Mouse (Mus musculus) midbrain, embryonic 10.5 days (tissue): ENCODE measurements at regions not wholly inside any gene's neighbourhood (a gene's known extent, or its start where the extent isn't known, plus 50 kb on each side); places are given as distances from the start of the nearest gene placed in this dataset.

Experiments
- DNase-seq: peaks from one replicate; pipeline ENCODE4 v3.0.0-alpha.2; 2017; ENCODE audit warnings: low spot score
- H3K27ac ChIP-seq: fragments of 300-500 bp; sonication (generic); replicated peaks from 2 replicates; pipeline ENCODE4 v1.5.1; 2016; ENCODE audit warnings: mild to moderate bottlenecking
- H3K27me3 ChIP-seq: fragments of 300-500 bp; sonication (generic); 2 replicates; pipeline ENCODE4 v1.6.1; 2016; ENCODE audit warnings: low read depth, mild to moderate bottlenecking; ENCODE audit not compliant: poor library complexity, severe bottlenecking
- H3K36me3 ChIP-seq: fragments of 300-500 bp; sonication (generic); 2 replicates; pipeline ENCODE4 v1.6.1; 2016; ENCODE audit warnings: mild to moderate bottlenecking, moderate library complexity
- H3K4me1 ChIP-seq: fragments of 300-500 bp; sonication (generic); 2 replicates; pipeline ENCODE4 v1.6.1; 2016
- H3K4me3 ChIP-seq: fragments of 300-500 bp; sonication (generic); 2 replicates; pipeline ENCODE4 v1.5.1; 2016; ENCODE audit warnings: mild to moderate bottlenecking, moderate library complexity
- H3K9me3 ChIP-seq: fragments of 300-500 bp; sonication (generic); replicated peaks from 2 replicates; pipeline ENCODE4 v1.6.1; 2016; ENCODE audit warnings: mild to moderate bottlenecking
- WGBS: fragments of 180-500 bp; shearing (Covaris S2); methylation state at CpG from one replicate; pipeline ENCODE4 v1.1.7; 2016; 5-methylcytosine and 5-hydroxymethylcytosine counted together

DNA sequence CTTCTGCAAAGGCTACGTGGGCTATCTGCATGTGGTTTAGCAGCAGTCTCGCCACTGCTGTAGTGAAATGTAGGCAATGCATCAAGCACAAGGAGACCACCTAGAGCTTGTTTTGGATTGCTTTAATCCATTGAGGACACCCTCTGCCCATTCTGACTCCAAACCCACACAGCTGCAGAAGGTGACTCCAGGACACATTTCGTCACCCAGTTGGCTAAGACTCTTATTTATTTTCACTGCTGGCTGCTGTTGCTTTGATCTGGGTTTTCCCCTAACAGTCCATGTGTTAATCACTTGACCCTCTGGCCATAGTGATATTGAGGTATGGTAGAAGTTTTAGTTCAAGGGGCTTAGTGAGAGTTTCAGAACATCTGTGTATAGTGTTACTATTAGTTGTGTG is 179.2 kb upstream of the Gm5148 start:
- DNase-seq, result no peak
- Histone ChIP-seq H3K27ac (no peak overlapping the region), H3K9me3 (no peaks in the 10 kb centered on the region), H3K36me3 (no peaks in the 10 kb centered on the region), H3K4me3 (no peak overlapping the region), H3K27me3 (peaks cover 4% of the 10 kb centered on the region; the same call in 1 of the 2 replicates), H3K4me1 (peaks cover 18% of the 10 kb centered on the region)
- WGBS, result 64% methylated on average over 3 of the region's 3 CpGs

DNA sequence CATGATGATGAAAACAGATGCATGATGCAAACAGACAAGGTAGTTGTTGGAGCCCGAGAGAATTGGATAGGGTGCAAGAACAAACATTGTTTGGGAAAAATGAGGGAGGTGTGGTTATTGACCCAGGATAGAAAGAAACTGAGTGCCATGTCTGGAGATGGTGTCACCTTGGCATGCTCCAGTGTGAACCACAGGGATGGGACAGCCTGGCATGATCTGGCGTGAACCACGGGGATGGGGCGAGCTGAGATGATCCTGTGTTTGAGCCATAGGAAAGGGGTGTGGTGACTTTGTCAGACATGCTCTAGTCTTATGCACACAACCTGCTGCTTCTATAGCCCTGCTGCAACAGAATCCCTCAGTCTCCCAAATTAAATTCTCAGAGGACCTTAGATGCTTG is 178.7 kb upstream of the Gm5148 start:
- DNase-seq, result no peak
- Histone ChIP-seq H3K4me1 (peaks cover 19% of the 10 kb centered on the region), H3K27ac (no peak overlapping the region), H3K9me3 (no peaks in the 10 kb centered on the region), H3K36me3 (no peaks in the 10 kb centered on the region), H3K27me3 (peaks cover 8% of the 10 kb centered on the region; the same call in 1 of the 2 replicates), H3K4me3 (no peak overlapping the region)
- 95% methylated on average over 4 of the region's 4 CpGs for WGBS

DNA sequence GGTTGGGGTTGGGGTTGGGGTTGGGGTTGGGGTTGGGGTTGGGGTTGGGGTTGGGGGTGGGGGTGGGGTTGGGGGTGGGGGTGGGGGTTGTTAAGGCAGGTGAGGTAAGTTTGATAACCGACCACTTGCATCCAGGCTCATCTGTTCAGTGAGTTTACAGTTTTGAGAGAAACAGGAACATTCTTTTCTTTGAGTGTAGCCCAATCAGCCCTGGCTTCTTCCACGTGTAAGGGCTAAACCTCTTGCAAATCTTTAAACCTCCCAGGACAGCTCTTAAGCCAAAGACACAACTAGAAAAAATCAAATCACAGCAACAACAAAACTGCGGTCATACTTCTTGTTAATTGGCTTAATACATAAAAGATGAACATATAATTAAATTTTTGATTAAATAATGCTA is 173.1 kb upstream of the Gm5148 start:
- no peak for DNase-seq
- peak overlapping the region; percentile 48 for H3K4me3 ChIP-seq
- H3K27ac ChIP-seq, result peak overlapping the region; percentile 75
- peaks cover 12% of the 10 kb centered on the region; the same call in 1 of the 2 replicates for H3K27me3 ChIP-seq
- no peaks in the 10 kb centered on the region for H3K36me3 ChIP-seq
- H3K4me1 ChIP-seq, result peaks cover 24% of the 10 kb centered on the region
- H3K9me3 ChIP-seq, result 0 out of 2 replicates have a peak, but pooled peaks cover 5% of the 10 kb centered on the region
- 27% methylated on average over 3 of the region's 3 CpGs for WGBS

DNA sequence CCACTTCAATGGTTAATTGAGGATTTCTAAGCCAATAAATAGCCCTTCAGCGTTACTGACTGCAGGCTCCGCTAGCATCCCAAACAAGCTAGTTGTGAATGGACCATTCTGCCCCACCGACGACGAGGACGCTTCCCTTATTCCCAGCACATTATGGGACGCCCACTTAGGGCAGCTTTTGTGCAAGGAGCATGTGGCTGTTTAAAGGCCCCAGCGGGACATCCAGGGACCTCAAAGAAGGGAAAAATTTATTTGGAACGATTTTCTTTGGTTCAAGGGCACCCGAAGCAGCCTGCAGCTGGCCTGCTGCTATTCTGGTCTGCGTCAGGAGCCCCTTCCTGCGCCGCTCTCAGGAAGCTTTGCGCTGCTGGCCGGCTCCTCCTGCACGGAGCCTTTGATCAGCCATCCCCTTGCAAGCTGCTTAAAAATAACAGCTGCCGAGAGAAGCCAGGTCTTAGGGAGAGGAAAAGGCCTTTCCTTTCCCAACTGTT is 172.6 kb upstream of the Gm5148 start:
- Histone ChIP-seq H3K9me3 (0 out of 2 replicates have a peak, but pooled peaks cover 5% of the 10 kb centered on the region), H3K27ac (peak overlapping the region; percentile 75), H3K36me3 (no peaks in the 10 kb centered on the region), H3K27me3 (peaks cover 12% of the 10 kb centered on the region; the same call in 1 of the 2 replicates), H3K4me1 (peaks cover 24% of the 10 kb centered on the region), H3K4me3 (peak overlapping the region; percentile 48)
- WGBS, result under 1% methylated on average over 17 of the region's 17 CpGs
- DNase-seq, result peak; percentile 79

DNA sequence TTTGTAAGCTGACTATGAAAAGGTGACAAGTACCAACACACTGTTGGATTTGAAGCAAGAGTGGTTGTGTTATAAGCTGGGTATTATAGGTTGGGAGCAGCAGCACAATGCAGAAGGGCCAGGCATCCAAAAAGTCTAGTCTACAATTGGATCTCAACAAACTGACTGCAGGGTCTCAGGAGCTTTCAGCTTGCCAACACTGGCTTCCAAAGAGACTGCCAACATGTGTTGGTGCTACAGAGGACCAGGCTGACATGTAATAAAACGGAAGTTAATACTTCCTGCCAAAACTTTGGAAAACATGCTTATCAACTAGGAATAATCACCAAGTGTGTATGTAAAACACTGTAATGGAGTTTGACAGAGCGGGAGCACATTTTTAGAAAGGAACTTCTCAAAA is 170.3 kb upstream of the Gm5148 start:
- H3K36me3 ChIP-seq, result no peaks in the 10 kb centered on the region
- DNase-seq, result no peak
- H3K27ac ChIP-seq, result no peak overlapping the region
- 91% methylated on average over 2 of the region's 2 CpGs for WGBS
- H3K4me1 ChIP-seq, result peaks cover 24% of the 10 kb centered on the region
- peaks cover 12% of the 10 kb centered on the region; the same call in 1 of the 2 replicates for H3K27me3 ChIP-seq
- 0 out of 2 replicates have a peak, but pooled peaks cover 5% of the 10 kb centered on the region for H3K9me3 ChIP-seq
- no peak overlapping the region for H3K4me3 ChIP-seq

DNA sequence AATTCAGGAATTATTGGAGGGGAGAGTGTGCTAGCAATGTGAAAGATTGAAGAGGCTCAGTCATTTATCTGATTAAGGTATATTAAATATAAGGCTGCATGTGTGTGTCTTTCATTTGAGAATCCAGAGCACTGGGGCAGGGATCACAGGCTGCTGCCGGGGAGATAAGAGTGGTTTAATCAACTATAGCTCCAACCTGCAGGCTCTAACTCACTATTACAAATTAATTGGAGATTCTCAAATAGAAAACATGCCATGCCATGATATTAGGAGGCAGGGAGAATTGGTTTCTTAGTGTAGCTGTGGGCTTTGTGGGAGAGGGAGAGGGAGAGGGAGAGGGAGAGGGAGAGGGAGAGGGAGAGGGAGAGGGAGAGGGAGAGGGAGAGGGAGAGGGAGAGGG is 165.9 kb upstream of the Gm5148 start:
- DNase-seq, result no peak
- peaks cover 9% of the 10 kb centered on the region for H3K4me1 ChIP-seq
- peaks cover 4% of the 10 kb centered on the region; the same call in 1 of the 2 replicates for H3K27me3 ChIP-seq
- no peak overlapping the region for H3K27ac ChIP-seq
- 85% methylated on average over 1 of the region's 1 CpGs for WGBS
- 0 out of 2 replicates have a peak, but pooled peaks cover 5% of the 10 kb centered on the region for H3K9me3 ChIP-seq
- H3K36me3 ChIP-seq, result no peaks in the 10 kb centered on the region
- H3K4me3 ChIP-seq, result no peak overlapping the region

DNA sequence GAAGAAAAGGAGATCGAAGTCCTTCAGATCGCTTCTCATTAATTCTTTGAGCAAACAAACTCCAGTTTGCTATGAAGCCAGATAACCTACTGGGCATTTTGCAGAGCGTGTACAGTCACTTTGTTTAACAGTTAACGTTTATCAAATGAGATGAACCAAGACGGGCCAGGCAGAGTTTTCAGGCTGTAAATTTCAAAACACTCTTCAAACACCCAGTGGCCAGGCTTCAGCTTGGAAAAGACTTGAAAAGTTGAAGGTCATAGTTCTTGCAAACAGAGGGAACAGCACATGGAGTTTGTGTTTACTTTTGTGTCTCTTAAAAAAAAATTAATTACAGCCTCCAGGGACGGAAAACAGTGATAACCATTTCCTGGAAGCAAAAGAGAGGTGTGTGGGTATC is 164.2 kb upstream of the Gm5148 start:
- H3K4me3 ChIP-seq, result no peak overlapping the region
- no peak overlapping the region for H3K27ac ChIP-seq
- 58% methylated on average over 6 of the region's 6 CpGs for WGBS

DNA sequence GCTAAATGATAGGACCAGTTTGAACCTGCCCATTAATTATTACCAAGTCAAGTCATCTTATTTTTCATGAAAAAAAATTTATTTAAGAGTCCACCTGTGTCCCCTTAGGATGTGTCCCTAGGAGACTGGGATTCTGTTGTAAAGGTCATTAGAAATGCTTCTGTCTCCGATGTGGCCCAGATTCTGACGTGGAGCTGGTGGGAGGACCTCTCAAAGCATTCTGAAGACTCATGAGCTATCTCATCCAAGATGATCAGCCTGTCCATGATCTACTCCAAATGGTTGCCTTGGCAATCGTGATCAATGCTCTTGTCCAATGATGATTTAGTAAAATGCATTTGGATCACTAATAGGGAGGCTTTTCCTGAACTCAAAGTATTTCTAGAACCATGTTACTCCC is 163.4 kb upstream of the Gm5148 start:
- no peak for DNase-seq
- WGBS, result 83% methylated on average over 3 of the region's 3 CpGs
- H3K9me3 ChIP-seq, result 0 out of 2 replicates have a peak, but pooled peaks cover 2% of the 10 kb centered on the region
- H3K27me3 ChIP-seq, result no peaks in the 10 kb centered on the region
- no peak overlapping the region for H3K4me3 ChIP-seq
- no peak overlapping the region for H3K27ac ChIP-seq
- H3K4me1 ChIP-seq, result peaks cover 14% of the 10 kb centered on the region
- H3K36me3 ChIP-seq, result no peaks in the 10 kb centered on the region

More for the DNA sequence above, 164.2 kb upstream of the Gm5148 start:
- H3K36me3 ChIP-seq, result no peaks in the 10 kb centered on the region
- DNase-seq, result no peak
- H3K27me3 ChIP-seq, result peaks cover 2% of the 10 kb centered on the region; the same call in 1 of the 2 replicates
- 0 out of 2 replicates have a peak, but pooled peaks cover 5% of the 10 kb centered on the region for H3K9me3 ChIP-seq
- H3K4me1 ChIP-seq, result peaks cover 9% of the 10 kb centered on the region

DNA sequence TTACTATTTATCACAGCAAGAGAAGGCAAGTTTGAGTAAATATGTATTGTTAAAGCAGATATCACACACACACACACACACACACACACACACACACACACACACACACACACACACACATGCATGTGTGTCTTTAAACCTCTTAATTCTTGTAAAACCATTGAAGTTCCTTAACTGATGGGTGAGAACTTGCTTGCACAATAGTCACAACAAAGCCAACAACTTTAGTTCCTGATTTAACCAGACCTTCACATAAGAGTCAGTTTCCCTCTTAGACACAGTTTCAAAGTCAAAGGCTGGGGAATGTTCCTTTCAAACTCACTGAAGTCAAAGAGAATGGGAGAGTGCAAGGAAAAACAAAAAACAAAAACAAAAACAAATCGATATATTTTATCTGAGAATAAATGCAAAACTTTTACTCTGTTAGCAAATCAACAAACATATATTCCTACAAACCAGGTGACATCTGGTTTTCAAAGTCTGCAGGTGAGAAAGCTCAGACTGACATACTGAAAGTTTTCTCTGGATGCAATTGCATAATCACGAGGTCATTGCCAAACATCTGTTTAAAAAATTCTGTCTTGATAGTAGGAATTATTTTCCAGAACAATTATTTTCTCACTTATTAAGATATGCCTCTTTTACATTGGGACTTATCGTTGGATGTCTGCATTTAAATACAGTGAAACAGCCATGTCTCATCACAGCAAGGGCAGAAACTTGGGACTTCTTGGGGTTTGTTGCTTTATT is 162.6 kb upstream of the Gm5148 start:
- Histone ChIP-seq H3K4me3 (no peak overlapping the region), H3K9me3 (no peaks in the 10 kb centered on the region), H3K27me3 (no peaks in the 10 kb centered on the region), H3K36me3 (no peaks in the 10 kb centered on the region), H3K27ac (no peak overlapping the region), H3K4me1 (peaks cover 20% of the 10 kb centered on the region)
- 87% methylated on average over 3 of the region's 3 CpGs for WGBS
- no peak for DNase-seq

DNA sequence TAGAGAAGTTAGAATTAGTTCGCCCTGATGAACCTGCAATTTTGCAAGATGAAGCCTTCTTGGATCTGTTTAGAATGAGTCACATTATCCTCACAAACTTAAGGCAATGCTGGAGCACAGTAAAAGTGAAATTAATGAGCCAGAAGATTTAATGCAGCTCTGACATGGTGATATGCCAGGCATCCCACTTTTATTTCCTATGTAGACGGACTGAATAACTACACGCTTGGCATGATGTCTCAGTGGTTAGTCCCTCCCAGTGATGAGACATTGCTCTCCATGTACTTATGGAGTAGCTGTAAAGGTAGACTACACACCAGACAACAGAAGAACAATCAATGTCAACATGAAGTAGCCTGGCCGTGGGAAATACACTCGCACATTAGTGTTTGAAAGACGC is 161.5 kb upstream of the Gm5148 start:
- no peak for DNase-seq
- Histone ChIP-seq H3K27me3 (no peaks in the 10 kb centered on the region), H3K9me3 (no peaks in the 10 kb centered on the region), H3K4me3 (no peak overlapping the region), H3K36me3 (no peaks in the 10 kb centered on the region), H3K27ac (no peak overlapping the region), H3K4me1 (peaks cover 20% of the 10 kb centered on the region)
- 95% methylated on average over 6 of the region's 6 CpGs for WGBS

DNA sequence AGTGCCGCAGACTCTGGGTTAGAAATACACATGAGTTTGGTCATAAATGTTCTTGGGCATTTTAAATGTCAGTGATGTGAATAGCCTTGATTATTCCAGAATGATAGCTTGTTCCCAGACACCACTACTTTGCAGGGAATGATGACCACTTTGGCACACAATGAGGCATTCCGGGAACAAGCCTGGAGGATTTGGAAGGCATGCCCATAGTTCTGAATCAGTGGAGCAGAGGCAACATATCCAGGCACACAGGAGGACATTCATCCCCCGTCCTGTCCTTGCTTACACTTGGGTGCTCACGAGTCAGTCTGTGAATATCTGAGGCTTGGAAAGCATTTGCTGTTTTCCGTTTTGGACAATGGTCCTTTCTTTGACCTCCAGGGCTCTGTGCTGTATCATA is 158.1 kb upstream of the Gm5148 start:
- H3K4me3 ChIP-seq, result no peak overlapping the region
- no peaks in the 10 kb centered on the region for H3K9me3 ChIP-seq
- H3K36me3 ChIP-seq, result no peaks in the 10 kb centered on the region
- 37% methylated on average over 5 of the region's 5 CpGs for WGBS
- no peak for DNase-seq
- no peaks in the 10 kb centered on the region for H3K27me3 ChIP-seq
- H3K27ac ChIP-seq, result peak overlapping the region; percentile 28; the same call in 1 of the 2 replicates
- H3K4me1 ChIP-seq, result peaks cover 16% of the 10 kb centered on the region

DNA sequence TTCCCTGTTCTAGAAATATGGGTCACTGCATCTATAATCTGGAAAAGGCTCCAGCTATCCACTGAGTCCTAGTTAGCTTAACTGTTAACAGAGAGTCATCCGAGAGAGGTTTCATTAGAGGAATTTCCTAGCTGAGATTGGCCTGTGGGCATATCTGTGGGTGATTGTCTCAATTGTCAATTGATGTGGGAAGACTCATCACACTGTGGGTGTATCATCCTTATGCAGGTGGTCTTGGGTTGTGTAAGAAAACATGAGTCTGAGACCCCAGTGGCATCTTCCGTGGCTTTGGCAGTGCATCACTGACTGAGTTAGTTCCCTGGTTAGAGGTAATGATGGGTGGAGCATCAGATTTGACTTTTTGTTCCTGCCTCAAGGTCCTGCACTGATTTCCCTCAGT is 156.7 kb upstream of the Gm5148 start:
- Histone ChIP-seq H3K4me3 (no peak overlapping the region), H3K9me3 (no peaks in the 10 kb centered on the region), H3K27me3 (no peaks in the 10 kb centered on the region), H3K27ac (no peak overlapping the region), H3K4me1 (peaks cover 18% of the 10 kb centered on the region), H3K36me3 (no peaks in the 10 kb centered on the region)
- WGBS, result 91% methylated on average over 2 of the region's 2 CpGs
- DNase-seq, result no peak

DNA sequence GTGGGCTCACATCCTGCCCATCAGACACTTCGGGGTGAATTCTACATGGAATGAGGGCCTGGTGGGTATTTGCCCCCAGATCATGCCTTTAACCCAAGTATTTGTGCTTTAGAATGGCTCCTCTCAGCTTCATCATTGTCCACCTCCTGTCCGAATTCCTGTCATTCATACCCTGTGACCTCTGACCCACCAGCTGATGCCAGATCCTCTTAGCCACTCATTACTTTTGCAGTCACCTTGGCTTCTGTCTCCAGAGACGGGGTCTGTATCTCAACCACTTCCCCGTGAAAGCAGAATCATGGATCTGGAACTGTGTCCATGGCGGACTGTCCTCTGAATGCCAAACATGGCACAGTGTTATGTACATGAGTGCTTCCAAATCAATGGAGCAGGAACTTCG is 154.8 kb upstream of the Gm5148 start:
- WGBS, result 56% methylated on average over 6 of the region's 6 CpGs
- Histone ChIP-seq H3K36me3 (no peaks in the 10 kb centered on the region), H3K27ac (no peak overlapping the region), H3K27me3 (0 out of 2 replicates have a peak, but pooled peaks cover 3% of the 10 kb centered on the region), H3K4me1 (peaks cover 25% of the 10 kb centered on the region), H3K9me3 (no peaks in the 10 kb centered on the region), H3K4me3 (no peak overlapping the region)
- DNase-seq, result peak; percentile 28
